Mouse (Mus musculus): ENCODE results near the gene Gm9903. TPM values are rescaled to one million over a fixed set of nuclear protein-coding genes. Genes with fewer than 3 reads are reported as not detected.

Gm9903 gene
- 1 to 10 TPM in 1 of 4 experiments, under 1 TPM in 3; 0.14 to 1.0 (median 0.62) TPM for total RNA-seq (2022)

DNA sequence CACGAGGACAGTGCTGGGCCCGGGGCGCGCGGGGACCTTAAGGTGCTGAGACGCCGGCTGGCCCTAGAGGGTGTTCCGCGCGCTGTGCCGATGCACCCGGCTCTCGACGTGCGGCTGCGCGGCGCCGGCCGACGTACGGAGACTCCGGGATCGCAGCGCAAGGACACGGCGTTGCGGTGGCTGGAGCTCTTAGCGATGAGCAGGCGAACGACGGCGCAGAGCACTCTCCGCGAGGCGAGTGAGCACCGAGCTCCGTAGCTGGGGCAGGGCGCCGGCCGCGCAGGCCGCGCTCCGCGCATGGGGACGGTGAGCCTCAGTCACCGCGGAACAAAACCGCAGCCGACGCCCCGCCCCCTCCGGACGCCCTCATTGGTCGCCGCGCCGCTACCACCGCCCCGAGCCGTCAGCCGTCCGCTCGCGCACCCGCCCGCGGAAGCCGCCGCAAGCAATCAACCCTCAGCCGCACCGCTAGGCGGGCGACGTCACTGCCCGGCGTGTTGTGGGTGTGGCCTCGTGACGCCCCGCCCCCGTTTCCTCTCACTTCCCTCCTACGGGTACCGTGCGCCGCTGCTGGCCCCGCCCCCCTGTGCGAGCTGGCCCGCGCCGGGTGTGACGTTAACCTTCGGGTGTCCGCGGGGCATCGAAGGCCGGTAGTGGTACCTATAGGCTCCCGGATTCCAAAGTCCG, at the start of gene Gm9903, which contains the start of gene Fam53a:
Gene Gm9903, plus strand, starts transcription at position 625 of the 687 bp plus-strand sequence.
Gene Fam53a, minus strand, starts transcription at position 335 of the 687 bp plus-strand sequence.
- DNase-seq, result peak; percentile 99

DNA sequence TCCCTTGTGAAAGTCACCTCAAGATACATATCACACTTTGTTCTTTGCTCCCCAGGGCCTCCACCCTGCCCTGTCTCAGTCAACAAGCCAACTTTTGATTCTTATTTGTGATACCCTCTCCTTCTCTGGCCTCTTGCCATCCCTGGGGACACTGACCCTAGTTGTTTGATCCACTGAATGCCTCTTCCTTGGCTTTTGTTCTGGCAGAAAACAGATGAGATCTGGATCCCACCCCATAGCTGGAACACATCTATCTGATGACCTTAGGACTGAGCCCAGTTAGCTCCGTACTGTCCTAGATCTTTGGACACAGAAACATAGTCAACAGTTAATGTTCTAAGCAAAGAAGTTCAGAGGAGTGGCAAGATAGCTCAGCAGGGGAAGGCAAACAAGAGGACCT, 49.4 kb upstream of the Gm9903 start:
- no peak for DNase-seq

DNA sequence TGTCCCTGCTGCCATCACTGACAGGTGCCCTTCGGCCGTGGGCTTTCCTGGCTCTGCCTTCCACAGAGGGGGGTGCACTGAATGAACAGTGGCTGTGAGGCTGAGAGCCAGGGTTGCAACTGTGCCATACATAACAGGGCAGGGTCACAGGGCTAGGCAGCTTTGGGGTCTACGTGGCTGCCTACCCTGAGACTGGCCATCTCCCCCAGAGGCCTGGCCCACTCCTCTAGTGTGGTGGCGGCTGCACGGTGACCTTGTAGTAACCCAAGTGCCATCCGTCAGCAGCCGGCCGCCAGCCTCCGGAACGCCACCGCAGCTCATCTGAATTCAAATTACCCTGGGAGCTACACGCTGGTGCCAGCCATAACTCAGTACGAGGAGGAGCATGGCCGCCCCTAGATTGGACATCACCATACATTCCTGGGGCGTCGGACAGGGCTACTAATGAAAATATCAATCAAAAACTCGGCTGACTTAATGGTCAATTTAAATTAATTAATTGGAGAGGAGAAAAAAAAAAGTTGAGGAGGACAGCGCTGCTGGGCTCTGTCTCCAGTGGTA, 42.1 kb upstream of the Gm9903 start:
- DNase-seq, result no peak

DNA sequence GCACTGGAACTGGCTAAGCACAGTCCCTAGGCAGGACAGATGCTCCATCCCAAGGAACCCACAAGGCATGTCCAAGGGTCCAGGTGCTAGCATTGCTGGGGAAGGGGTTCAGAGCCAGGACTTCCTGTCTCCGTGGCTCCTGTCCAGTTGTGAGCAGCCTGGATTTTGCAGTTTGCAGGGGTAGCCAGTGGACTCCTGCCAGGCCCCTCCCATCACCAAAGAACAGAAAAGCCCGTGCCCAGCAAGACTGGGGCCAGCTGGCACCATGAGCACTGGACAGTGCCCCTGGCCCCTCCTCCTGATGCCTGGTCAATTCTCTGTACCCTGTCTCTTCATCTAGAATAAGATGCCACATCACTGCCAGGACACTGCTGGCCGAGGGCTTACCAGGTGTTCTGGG, 41.7 kb upstream of the Gm9903 start:
- no peak for DNase-seq

DNA sequence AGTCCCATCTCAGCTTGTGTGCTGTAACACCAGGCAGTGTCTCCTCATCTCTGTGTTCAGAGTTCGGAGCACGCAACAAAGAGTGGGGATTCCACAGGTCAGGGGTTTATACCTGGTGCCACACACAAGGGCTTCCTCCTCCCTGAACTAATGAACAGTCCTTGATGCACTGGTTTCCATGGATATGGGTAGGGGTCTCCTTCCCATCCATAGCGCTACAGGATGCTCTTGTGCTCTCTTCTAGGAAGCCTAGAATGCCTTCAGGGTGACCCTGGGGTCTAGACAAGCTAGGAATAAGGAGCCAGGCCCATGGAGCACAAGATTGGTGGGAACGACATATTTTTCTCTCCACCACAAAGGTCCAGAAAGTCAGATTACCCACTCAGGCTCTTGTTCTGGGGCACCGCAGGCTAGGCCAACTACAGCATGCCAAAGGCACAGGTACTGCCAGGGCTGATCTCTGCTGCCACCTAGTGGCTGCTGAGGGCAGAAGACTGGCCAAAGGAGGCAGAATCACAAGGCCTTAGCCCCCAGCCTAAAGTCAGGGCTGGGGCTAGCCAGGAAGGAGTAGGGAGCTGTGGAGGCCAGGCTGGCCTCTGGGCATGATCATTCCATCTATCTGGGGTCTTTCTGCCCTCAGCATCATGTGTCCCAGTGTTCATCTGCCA, 40.4 kb upstream of the Gm9903 start:
- DNase-seq, result peak; percentile 28

DNA sequence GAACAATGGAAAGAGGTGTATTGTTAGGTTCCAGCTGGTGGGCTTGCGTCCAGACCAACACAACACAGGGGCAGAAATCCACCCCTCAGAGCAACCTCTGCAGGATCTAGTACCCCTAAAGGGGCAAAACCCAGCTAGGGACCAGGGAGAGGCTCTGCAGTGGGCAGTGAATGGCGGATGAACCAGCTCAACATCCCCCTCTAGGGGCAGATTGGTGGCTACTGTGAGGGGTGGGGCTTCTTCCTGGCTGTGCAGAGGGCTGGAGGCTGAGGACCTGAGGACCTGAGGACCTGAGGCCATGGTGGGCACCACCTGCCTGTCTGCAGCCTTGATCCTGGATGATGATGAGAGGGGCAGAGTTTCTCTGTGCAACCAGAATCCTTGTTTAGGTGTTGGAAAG, 36.1 kb upstream of the Gm9903 start:
- no peak for DNase-seq

DNA sequence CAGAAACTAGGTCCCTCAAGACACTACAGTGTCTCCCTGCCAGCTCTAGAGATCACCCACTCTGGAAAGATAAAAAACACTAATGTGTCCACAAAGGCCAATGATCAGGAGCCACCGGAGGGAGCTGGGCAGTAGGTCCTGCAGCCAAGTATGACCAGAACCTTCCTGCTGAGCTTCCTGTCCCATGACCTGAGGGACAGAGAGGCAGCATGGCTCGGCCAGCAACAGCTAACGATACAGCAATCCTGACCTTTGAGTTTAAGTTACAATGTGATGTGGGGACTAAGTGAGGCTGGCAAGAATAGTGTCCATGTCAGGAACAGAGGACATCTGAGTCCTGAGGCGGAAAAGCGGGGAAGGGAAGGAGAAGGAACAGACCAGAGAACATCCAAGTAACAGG, 24.4 kb upstream of the Gm9903 start:
- no peak for DNase-seq

DNA sequence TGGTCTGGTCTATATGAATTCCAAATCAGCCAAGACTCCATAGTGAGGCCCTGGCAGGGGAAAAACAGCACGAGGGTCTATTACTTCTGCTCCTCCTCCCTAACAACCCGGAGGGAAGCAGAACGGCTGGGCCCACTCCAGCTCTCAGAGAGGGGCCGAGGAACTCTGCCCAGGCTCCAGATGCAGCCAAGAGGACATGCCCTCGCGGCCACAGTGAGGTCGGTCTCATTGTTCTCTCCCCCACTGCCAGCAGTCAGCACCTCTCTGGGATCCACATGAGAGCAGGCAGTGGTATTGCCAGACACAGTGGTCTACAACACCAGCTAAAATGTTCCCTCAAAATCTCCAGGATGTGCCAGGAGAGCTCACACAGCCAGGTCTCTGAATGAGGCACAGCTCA, 23.1 kb upstream of the Gm9903 start:
- no peak for DNase-seq

DNA sequence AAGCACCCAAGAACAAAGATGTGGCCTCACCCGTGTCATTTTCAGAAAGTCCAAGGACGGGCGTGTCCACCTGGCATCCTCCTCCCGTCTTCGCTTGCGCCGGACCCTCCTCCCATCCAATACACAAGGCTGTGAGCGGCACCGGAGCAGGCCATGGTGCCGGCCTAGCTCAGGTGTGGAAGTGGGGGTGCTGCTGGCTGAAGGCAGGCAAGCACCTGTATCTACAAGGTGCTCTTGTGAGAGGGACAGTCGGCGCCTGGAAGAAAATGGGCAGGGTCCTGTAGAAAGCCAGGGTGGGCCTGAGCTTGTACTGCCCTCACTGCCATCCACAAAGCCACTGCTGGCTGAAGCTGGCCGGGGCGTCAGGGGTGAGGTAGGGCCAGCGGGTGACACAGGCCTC, 22.3 kb upstream of the Gm9903 start:
- no peak for DNase-seq

DNA sequence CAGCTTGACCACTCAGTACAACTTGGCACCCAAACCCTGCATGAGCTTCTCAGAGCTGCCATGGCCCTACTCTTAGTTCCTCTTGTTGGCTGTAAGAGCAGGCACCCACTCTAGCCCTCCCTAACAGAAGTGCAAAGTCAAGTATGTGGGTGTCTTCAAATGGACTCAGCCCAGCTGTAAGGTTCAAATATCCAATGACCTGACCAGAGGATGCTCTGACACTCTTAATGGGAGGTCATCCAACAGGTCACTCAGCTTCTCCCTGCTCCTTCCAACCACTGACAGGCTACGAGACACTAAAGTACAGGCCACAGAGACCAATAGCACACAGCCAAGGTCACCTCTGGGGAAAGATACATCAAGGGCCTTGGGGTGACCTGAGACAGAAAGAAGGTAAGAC, 20.5 kb upstream of the Gm9903 start:
- no peak for DNase-seq

DNA sequence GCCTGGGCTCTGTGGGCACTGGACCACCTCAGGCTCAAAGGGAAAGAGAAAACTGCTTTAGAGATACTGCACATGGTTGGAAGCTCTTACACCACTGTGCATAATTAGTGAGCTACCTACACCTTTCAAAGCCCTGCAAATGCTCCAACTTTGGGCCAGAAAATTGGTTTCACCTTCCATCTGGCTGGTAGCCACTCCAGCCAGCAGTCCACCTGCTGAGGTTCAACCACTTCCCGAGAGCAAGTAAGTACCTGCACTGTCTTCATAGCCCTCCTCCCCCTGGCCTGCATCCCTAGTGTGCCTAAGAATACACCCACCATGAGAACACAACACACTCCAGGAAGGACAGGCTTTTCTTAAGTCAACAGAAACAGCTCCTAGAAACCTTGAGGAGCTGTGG, 17.9 kb upstream of the Gm9903 start:
- no peak for DNase-seq

DNA sequence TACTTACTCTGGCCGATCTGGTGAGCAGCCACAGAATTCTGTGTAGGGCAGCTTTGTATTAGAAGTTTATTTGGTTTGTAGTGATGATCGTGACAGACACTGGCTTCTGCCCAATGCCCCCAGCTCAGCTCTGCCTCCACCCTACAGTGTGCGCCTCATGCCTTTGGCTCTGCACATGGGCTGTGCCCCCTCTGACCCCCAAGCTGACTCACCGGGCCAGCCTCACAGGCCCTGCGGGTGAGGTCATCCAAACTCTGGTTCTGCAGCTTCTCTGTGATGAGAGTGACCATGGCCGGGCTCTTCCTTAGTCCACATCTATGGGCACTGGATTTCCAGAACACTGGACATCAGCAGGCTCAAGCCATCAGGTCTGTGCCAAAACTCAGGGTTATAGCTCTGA, 15.3 kb upstream of the Gm9903 start:
- DNase-seq, result peak; percentile 30

DNA sequence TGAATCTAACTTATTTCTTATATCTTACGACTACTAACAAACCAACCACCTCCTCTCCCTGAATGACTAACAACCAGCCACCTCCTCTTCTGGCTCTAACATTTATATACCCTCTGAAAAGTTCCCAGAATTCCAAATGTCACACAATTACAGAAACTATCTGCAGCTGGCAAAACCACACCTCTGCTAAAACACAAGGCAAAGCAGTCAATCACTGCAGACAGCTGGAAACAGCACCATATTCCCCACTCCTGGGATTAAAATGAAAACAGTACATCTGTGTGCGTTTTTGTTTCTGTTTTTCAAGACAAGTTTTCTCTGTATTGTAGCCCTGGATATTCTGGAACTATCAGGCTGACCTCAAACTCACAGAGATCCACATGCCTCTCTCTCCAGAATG, 7.1 kb upstream of the Gm9903 start:
- DNase-seq, result no peak

DNA sequence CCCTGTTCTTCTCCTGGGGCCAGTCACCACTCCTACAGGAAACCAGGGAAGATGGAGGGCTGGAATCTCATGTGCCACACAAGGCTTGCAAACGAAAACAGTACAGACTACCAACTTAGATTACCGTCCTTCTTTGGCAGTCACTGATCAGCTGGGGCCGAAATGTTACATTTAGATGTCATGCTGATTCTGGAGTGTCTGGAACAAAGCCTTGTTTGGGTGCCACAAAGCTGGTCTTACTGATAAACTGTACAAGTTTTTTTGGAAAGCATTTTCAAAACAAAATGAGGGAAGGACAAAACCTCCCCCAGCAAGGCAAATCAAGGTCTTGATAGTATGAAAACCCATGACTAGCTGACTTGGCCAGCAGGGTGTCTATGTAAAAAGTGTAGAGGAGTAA, 6.0 kb upstream of the Gm9903 start:
- DNase-seq, result no peak

DNA sequence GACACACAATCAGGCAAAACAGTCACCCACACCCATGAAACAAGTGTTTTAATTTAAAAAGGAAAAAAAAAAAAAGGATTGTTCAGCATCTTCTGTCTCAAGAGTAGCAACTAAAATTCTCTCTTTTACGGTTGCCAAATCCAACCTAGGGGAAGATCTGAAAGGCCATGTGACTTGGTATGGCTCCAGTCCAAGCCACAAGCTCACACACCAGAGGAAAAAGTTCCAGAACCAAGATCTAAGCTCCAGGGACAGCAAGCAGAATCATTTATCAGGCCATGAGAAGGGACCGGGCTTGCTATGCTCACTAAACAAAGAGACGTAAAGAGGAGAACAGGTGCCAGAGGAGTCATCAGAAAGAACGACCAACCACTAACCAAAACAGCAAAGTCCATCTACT, 1.8 kb upstream of the Gm9903 start:
- peak; percentile 52 for DNase-seq

DNA sequence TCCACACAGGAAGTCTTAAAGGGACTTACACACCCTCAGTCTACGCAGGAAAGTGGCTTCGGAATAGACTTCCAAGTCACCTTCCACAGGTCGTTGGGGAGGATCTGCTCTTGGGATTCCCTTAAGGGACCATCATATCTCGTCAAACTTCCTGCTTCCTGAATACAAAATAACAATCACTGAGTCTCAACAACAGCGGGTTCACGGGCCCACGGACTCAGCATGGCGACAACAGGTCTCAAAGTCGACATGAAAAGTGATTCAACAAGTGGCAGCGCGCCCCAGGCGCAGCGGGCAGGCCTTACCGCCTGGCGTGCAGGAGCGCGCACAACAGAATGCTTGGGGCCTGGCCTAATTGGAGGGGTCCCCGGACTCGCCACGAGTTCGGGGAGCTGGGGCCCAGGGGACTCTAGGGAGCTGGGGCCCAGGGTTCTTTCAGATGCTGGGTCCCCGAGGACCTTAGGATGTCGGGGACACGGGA, 865 bp upstream of the Gm9903 start:
- DNase-seq, result peak; percentile 54

DNA sequence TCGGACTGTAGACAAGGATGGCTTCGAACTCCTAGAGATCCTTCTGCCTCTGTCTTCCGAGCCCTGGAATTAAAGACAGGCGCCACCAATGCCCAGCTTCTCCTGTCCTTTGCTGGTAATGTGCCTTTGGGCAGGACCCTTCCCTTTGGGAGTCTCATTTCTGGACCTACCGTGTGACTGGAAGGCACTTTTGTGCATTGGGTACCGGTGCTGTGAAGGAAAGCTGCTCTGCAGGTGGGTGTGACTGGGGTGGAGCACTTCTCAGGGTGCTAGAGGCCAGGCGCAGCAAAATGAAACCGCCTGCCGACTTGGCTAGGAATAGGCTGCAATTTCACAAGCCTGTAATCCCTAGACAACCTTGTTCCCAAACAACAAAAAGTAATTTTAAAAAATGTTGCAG, 336 bp downstream of the Gm9903 start:
- peak; percentile 47 for DNase-seq

DNA sequence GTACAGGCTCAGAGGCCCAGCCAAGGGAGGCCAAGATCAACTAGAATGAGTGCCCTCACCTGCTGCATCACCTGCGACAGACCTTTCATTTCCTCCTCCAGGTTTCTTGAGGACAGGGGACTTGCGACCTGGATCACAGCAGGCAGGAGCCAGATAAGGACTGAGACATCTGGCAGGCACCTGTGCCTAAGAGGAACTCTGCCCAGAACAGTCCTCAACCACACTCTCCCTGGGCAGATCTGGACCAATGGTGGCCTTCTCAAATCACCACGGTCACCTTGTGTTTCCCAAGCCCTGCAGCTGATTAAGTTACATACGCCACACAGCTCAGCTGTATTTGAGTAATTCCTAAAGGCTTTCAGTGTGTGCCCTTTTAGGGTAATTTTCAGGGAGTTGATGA, 890 bp downstream of the Gm9903 start:
- DNase-seq, result no peak

DNA sequence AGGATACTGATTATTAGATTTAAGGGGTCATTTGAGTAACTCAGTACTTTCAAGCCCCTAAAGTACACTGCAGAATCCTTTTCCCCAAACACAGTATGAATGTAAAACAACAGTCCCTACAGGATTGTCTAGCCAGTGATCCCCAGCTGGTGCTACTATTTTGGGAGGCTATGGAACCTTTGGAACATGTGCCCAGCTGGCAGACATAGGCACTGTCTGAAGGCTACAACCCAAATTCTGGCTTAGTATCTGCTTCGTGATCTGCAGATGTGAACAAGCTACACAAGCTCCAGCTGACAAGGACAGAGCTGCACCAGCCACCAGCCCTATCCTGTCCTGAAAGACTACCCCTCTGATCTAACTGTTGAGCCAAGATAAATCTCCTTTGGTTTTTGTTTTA, 2.8 kb downstream of the Gm9903 start:
- no peak for DNase-seq

DNA sequence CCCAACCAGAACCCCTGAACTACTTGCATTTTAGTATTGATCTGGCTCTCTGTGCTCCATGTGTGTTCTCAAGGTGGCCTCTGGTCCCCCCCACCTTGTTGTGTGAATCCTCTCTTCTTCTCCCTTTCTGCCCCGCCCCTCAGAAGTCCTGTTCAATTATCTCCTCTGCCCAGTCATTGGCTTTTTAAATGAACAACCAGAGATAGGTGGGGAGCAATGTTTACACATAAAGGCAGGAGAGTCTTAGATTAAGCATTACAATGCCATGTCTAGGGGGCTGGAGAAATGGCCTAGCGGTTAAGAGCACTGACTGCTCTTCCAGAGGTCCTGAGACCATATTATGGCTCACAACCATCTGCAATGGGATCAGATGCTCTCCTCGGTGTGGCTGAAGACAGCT, 5.6 kb downstream of the Gm9903 start:
- no peak for DNase-seq

DNA sequence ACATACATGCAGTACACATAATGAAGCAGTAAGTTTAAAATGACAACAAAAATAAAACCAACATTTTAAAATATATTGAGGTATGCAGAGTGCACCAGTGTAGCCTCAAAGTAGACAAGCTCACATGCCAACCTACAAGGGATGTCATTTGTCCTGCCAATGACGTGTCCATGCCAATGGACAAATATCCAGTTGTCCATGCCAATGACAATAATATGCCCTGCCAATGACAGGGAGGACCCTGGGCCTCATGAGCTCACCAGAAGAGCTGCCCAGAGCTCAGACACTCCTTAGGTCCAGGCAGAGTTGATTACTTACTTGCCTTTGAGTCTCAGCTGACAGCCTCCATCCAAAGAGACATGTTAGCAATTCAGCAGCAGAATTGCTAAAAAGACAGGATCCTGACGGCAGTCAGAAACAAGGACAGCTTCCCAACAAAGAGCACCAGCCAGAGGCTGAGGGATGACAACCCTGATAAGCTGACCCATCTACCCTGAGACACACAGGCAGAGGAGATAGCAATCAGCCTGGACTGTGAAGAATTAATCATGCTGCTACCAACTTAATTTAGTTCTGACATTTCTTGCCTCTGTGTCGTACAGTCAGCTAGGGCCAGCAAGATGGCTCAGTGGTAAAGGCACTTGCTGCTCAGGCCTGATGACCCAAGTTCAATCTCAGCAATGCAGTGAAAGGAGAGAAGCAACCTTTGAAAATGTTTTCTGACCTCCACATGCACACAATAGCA, 8.1 kb downstream of the Gm9903 start:
- no peak for DNase-seq

DNA sequence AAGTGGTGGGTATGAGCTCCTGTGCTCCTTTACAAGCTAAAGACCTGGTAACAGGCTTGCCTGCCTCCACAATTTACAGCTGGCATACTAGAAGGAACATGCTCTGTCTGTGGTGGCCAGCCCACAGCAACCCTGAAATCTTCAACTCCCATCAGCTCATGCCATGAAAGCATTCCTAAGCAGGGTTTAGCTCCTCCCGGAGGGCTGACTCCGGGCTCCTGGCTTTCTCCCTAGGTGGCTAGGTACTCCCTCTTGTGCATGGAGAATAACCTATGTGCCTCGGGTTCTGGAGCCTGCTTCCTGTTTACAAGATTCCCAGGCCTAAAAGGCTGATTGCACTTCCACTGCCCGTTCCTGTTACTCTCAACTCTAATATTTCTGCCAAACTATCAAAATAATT, 9.1 kb downstream of the Gm9903 start:
- DNase-seq, result no peak

DNA sequence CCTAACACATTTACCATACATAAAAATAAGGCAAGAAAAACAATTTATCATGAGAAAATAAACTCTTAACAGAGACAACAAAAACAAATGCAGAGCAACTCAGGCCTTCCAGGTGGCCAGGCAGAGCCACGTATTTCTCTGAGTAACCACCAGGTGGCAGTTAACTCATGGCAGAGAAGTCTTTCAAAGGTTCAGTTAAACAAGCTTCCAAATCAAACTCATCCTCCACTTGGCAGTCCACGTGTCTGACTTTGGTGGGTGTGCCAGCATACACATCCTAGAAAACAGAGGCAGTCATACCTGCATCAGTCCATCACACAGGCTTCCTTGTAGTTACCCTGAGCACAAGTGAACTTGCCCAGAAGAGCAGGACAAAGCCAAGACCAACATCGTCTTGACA, 10.9 kb downstream of the Gm9903 start:
- no peak for DNase-seq
